Mouse (Mus musculus) adrenal gland (tissue): Measurements from ENCODE around the gene Tff3.

Experiments used
- intact Hi-C: fragments of 180-260 bp; cut with DNase I; formaldehyde crosslinking; loops from one replicate; pipeline ENCODE4 v1.15.1; 2025
- long read RNA-seq, 2 experiments: library from polyadenylated mRNA; unstranded; transcript quantifications; one replicate each; pipeline ENCODE4 v2.0.0; 2020; ENCODE audit warnings: borderline replicate concordance in 1 of 2; ENCODE audit not compliant: insufficient replicate concordance in 1 of 2

Gene Tff3
- long read RNA-seq, experiment 1 = 0 reads
- long read RNA-seq, experiment 2 = 0 reads

DNA sequence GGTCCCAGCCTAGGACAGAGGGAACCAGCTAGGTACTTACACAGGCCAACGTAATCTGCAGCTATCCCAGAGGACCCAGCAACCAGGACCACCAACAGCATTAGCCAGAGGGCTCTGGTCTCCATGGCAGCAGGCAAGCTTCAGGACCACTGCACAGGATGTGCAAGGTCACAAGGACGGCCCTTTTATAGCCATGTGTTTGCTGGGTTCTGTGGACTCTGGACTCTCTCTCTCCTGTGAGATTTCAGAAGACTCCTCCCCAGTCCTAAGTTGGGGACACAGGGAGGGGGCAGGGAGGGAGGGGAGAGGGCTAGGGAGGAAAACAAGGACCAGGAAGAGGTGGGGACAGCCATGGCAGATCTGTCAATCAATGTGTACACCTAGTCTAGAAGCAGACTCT, at the start of gene Tff3:
TSS of gene Tff3 (minus strand) at position 195 of the 400 bp plus-strand sequence.
- intact Hi-C loops = no loop called here

GRCm38 (mm10) chr17:31176321-31176720, 46.9 kb upstream of the Tff3 start:
- intact Hi-C loops = no loop called here

DNA sequence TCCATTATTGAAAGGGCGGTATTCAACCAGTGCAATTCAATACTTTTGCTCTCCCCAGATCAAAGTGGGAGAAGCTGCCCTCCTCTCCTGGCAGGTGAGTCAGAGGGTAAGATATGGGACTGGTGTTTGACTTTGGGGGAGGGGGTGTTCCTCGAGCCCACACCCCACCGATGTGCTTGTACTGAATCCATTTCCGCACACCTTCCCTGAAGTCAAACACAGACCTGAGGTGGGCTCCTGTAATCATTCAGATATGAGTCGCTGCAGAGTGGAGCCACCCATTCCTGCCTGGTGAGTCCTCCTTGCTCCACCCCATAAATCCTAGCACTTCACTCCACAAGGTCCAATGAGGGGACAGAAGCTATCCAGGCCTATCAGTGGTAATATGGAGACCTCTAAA, 40.4 kb upstream of the Tff3 start:
- intact Hi-C loops = no loop called here

- intact Hi-C loops = no loop called here
These were observed 35.7 kb upstream of the Tff3 start, which contains the start of gene Tff1 for GRCm38 (mm10) chr17:31165127-31165526. Gene Tff1, minus strand, starts transcription at chr17:31165277.

GRCm38 (mm10) chr17:31163821-31164220, 34.4 kb upstream of the Tff3 start:
- intact Hi-C loops = no loop called here

- intact Hi-C loops = no loop called here
These were observed 33.2 kb upstream of the Tff3 start for GRCm38 (mm10) chr17:31162607-31163006.

GRCm38 (mm10) chr17:31160291-31160690, 30.8 kb upstream of the Tff3 start:
- intact Hi-C loops = no loop called here

DNA sequence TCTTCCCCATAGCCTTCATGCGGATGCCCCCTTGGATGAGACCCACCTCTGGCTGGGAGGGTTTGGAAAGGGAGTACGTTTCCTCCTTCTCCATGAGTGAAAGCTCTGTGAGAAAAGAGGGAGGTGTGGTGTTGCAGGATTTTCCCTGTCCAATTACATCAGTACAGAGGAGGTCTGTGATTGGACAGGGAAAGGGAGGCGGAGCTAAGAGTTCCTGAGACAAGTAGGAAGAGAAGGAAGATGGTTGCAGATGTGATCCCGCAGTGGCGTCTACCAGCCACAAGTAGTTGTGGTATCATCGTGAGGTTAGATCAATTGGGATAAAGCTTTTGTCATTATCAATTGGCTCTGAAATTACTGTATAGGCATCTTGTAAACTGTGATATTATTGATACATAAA, 28.5 kb upstream of the Tff3 start:
- intact Hi-C loops = no loop called here

GRCm38 (mm10) chr17:31153785-31154184, 24.3 kb upstream of the Tff3 start:
- intact Hi-C loops = no loop called here

- intact Hi-C loops = no loop called here
These were observed 23.6 kb upstream of the Tff3 start for GRCm38 (mm10) chr17:31152966-31153499.

- intact Hi-C loops = no loop called here
These were observed 23.1 kb upstream of the Tff3 start for GRCm38 (mm10) chr17:31152512-31152911.

- intact Hi-C loops = no loop called here
These were observed 16.6 kb upstream of the Tff3 start for GRCm38 (mm10) chr17:31145998-31146397.

DNA sequence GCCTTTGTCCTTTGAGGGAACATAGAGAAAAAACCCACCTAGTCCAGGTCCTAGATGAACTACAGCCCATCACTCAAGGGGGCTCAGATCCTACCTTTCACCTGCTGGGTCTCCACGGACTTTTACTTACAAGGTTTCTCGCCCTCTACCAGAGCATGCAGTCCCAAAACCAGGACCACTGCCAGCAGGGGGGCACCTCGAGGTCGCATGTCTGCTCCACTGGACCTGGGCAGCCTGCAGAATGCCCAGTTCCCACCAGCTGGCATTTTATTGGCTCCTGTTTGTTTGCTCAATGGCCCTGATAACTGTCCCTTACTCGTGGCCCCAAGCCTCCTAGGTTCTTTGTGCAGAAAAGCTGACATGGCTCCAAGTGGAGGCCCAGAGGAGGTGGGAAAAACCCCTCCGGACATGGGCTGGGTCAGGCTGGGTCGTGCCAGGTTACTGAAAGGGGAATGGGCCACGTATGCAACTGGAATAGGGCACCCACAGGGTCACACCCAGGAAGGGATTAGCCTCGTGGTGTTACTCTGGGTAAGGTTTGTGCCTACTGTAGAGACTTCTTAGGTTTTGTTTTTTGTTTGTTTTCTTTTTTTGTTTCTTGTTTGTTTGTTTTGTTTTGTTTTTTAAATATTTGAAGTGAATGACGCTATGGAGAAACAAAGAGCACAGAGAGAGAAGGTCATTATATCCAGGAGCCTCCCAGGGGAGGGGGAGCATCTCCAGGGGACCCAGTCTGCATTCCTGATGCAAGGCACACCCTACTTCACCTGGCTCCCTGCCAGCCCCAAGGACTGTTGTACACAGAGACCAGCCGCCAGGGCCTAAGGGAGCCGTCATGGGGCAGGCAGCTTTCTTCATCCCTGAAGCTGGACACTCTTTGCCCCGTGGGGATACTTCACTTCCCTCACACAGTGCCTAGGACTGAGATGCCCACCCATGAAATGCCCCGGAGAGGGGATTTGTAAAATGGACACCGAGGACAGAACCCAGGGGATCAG, 14.9 kb upstream of the Tff3 start, which contains the start of gene Tff2:
TSS of gene Tff2 (minus strand) at position 243 of the 998 bp plus-strand sequence.
- intact Hi-C loops = no loop called here

GRCm38 (mm10) chr17:31142116-31142515, 12.7 kb upstream of the Tff3 start:
- intact Hi-C loops = no loop called here

DNA sequence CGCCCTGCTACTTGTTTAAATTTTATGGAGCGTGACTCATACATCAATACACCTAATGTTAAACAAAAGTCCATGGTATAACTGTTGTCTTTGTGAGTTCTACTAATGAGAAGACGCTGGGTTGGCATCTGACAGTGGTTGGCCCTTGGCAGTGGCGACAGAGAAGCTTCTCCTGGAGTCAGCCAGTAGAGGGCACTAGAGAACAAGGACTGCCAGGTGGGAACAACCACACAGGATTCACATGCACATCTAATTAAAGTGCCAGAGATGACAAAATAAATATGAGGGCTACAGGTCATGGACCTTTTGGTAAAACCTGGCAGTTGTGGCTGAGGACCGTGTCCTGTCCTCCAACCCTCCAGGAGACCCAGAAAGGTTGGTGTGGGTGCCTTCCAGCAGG, 9.0 kb upstream of the Tff3 start:
- intact Hi-C loops = loop anchor here (1.0 to 2.0 kb wide), 2 partner anchors 49 to 104 kb away; no protein-coding TSS in a partner anchor

GRCm38 (mm10) chr17:31136821-31137220, 7.4 kb upstream of the Tff3 start:
- intact Hi-C loops = no loop called here

GRCm38 (mm10) chr17:31136291-31136690, 6.8 kb upstream of the Tff3 start:
- intact Hi-C loops = no loop called here

GRCm38 (mm10) chr17:31134913-31135312, 5.5 kb upstream of the Tff3 start:
- intact Hi-C loops = no loop called here

DNA sequence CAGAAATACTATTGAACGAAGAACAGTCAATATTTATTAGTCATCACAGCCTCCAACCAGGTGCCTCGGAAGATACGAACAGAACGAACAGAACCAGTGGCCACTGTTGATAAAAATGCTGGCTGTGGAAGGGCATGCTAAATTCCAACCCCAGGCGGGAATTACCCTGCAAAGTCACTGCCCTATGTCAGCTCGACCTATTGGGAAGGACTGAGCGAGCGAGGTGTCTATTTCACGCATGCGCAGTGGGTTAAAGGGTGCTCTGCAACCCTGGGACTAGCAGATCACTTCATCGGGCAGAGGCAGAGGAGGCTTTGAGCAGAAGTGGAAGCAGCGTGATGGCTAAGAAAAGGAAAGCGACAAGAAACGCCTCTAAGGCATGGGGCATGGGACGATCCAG, 4.3 kb upstream of the Tff3 start:
- intact Hi-C loops = no loop called here

- intact Hi-C loops = no loop called here
These were observed 1.9 kb upstream of the Tff3 start for GRCm38 (mm10) chr17:31131269-31131821.

DNA sequence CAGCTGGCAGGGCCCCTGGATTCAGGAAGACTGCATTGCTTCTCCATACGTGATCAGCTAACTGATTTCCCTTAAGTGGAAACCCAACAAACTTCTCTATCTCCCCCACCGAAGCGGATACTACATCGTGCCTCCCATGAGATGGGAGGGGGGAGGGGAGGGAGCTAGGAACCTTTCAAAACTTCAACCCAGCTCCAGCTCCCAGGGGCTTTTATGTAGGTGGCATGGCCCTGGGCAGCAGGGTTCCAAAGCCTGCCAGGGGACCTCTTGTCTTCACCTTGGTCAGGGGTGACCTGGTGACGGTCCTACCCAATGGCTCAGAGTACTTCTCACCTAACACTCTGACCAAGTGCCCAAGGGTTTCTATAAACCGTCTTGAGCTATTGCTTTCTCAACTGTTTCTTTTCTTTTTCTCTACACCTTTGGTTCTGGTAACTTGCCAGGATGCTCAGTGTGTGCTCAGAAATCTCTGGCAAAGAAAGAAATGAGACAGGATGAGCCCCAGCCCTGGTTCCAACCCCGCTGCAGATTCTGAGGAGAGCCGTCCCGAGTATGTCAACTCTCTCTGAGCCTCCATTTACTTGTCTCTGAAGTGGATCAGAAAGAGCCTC, 633 bp downstream of the Tff3 start:
- intact Hi-C loops = no loop called here
